Mouse (Mus musculus): ENCODE measurements around the gene 6030458C11Rik. TPM values are rescaled to one million over a fixed set of nuclear protein-coding genes. Genes with fewer than 3 reads are reported as not detected.

The 6030458C11Rik gene
- total and polyA plus RNA-seq, 2 experiments from 2014 or later: 9.5 to 16.1 TPM

DNA sequence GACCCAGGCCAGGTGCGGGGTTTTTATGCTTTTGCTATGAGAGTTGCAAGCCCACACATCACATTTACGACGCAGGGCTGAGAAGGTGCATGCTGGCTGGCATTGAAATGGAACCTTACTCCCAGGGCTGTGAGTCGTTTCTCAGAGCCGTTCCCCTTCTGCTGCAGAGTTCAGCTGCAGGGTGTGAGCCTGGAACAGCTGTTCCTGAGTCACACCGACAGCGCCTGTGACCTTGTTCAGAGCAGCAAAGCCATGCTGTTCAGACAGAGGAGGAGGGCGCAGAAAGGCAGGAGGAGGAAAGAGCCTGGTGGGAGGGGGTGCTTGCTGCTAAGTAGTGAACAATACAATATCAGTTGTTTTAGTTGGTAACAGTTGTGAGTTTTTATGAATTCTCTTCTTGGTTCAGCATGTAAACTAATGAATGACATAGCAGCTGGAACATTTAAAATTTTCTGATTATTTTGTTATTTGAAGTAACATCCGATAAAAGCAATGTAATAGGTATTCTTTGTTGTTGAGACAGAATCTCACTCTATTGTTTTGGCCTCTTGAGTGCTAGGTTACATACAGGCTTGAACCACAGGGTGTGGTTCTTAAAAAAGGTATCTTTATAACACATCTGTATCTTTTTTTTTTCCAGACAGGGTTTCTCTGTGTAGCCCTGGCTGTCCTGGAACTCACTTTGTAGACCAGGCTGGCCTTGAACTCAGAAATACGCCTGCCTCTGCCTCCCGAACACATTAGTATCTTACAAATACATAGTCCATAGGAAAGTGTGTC, 23.9 kb upstream of the 6030458C11Rik start:
- Histone ChIP-seq H3K4me3 (ENCODE audit: low read depth, low read length) (no peak overlapping the region), H3K27me3 (ENCODE audit: control insufficient read depth, insufficient read depth, low read length) (no peaks in the 10 kb centered on the region), H3K27ac (ENCODE audit: low read depth) (no peak overlapping the region), H3K9me3 (replicated peaks; ENCODE audit: control insufficient read depth, low read length) (no peaks in the 10 kb centered on the region), H3K36me3 (replicated peaks; ENCODE audit: control insufficient read depth, insufficient read depth, low read length) (peaks cover 79% of the 10 kb centered on the region), H3K4me1 (ENCODE audit: control insufficient read depth, insufficient read depth) (no peaks in the 10 kb centered on the region), H3K9ac (replicated peaks; ENCODE audit: low read depth, low read length) (no peak overlapping the region), H3K4me2 (ENCODE audit: low read depth, low read length) (no peak overlapping the region)
- TF ChIP-seq EP300 (IDR thresholded peaks at IDR 0.05; ENCODE audit: low read depth): no peak
- TF ChIP-seq CTCF (IDR thresholded peaks at IDR 0.05; ENCODE audit: low read depth): no peak
- ATAC-seq (ENCODE audit: insufficient read depth, low read depth): no peak
- DNase-seq (ENCODE audit: low spot score): no peak
- WGBS: 69% methylated on average over 11 of the region's 11 CpGs

DNA sequence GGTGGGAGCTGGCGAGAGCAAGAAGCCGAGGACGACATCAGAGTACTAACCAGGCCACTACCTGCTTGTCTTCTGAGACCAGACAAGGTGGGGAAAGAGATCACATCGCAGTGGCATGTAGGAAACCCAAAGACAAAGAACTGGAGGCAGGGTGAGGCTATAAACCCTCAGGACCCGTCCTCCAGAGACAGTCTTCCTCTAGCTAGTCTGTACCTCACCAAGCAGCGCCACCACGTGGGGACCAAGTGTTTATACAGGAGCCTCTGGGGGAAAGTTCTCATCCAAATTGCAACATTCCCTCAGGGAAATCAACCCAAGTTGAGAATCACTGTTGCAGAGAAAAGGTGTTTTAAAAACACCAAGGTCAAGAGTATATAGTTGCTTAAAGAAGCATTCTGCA, 18.4 kb upstream of the 6030458C11Rik start:
- Histone ChIP-seq H3K4me2 (ENCODE audit: low read depth, low read length) (no peak overlapping the region), H3K9me3 (replicated peaks; ENCODE audit: control insufficient read depth, low read length) (no peaks in the 10 kb centered on the region), H3K27ac (ENCODE audit: low read depth) (no peak overlapping the region), H3K9ac (replicated peaks; ENCODE audit: low read depth, low read length) (no peak overlapping the region), H3K27me3 (ENCODE audit: control insufficient read depth, insufficient read depth, low read length) (no peaks in the 10 kb centered on the region), H3K4me3 (ENCODE audit: low read depth, low read length) (no peak overlapping the region), H3K36me3 (replicated peaks; ENCODE audit: control insufficient read depth, insufficient read depth, low read length) (peaks cover 86% of the 10 kb centered on the region), H3K4me1 (ENCODE audit: control insufficient read depth, insufficient read depth) (no peaks in the 10 kb centered on the region)
- TF ChIP-seq EP300 (IDR thresholded peaks at IDR 0.05; ENCODE audit: low read depth) (no peak), CTCF (IDR thresholded peaks at IDR 0.05; ENCODE audit: low read depth) (no peak)
- WGBS: 80% methylated on average over 7 of the region's 7 CpGs
- ATAC-seq (ENCODE audit: insufficient read depth, low read depth): no peak
- DNase-seq (ENCODE audit: low spot score): no peak

DNA sequence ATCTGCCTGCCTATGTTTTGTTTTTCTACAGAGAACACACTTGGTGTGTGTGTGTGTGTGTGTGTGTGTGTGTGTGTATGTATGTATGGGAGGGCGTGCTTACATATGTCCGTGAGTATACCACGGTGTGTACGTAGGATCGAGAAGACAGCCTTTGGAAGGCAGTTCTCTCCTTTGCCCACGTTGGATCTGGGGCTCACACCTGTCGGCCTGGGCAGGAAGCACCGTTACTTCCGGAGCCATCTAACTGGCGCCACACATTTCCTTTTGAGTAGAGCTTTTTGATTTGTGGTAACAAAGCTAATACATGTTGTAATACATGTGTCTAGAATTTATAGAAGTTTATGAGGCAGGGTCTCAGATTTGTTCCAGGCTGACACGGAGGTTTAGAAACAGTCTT, 16.3 kb upstream of the 6030458C11Rik start:
- 91% methylated on average over 11 of the region's 11 CpGs for WGBS
- Histone ChIP-seq H3K4me1 (ENCODE audit: control insufficient read depth, insufficient read depth) (no peaks in the 10 kb centered on the region), H3K27me3 (ENCODE audit: control insufficient read depth, insufficient read depth, low read length) (no peaks in the 10 kb centered on the region), H3K9me3 (replicated peaks; ENCODE audit: control insufficient read depth, low read length) (no peaks in the 10 kb centered on the region), H3K4me2 (ENCODE audit: low read depth, low read length) (no peak overlapping the region), H3K4me3 (ENCODE audit: low read depth, low read length) (no peak overlapping the region), H3K36me3 (replicated peaks; ENCODE audit: control insufficient read depth, insufficient read depth, low read length) (peaks cover 82% of the 10 kb centered on the region), H3K9ac (replicated peaks; ENCODE audit: low read depth, low read length) (no peak overlapping the region), H3K27ac (ENCODE audit: low read depth) (no peak overlapping the region)
- TF ChIP-seq CTCF (IDR thresholded peaks at IDR 0.05; ENCODE audit: low read depth) (no peak), EP300 (IDR thresholded peaks at IDR 0.05; ENCODE audit: low read depth) (no peak)
- no peak for DNase-seq (ENCODE audit: low spot score)
- ATAC-seq (ENCODE audit: insufficient read depth, low read depth): no peak

DNA sequence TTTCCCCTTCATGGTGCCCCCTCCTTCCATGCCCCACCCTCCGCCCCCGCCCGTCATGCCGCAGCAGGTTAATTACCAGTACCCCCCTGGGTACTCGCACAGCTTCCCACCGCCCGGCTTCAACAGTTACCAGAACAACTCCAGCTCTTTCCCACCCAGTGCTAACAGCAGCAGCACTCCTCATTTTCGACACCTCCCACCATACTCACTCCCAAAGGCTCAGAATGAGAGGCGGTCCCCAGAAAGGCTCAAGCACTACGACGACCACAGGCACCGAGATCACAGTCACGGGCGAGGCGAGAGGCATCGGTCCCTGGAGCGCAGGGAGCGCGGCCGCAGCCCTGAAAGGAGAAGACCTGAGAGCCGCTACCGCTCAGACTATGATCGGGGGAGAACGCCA, 9.8 kb upstream of the 6030458C11Rik start:
- Histone ChIP-seq H3K27me3 (ENCODE audit: control insufficient read depth, insufficient read depth, low read length) (no peaks in the 10 kb centered on the region), H3K4me3 (ENCODE audit: low read depth, low read length) (no peak overlapping the region), H3K27ac (ENCODE audit: low read depth) (no peak overlapping the region), H3K4me1 (ENCODE audit: control insufficient read depth, insufficient read depth) (no peaks in the 10 kb centered on the region), H3K9ac (replicated peaks; ENCODE audit: low read depth, low read length) (no peak overlapping the region), H3K4me2 (ENCODE audit: low read depth, low read length) (no peak overlapping the region), H3K36me3 (replicated peaks; ENCODE audit: control insufficient read depth, insufficient read depth, low read length) (peaks cover 58% of the 10 kb centered on the region), H3K9me3 (replicated peaks; ENCODE audit: control insufficient read depth, low read length) (no peaks in the 10 kb centered on the region)
- TF ChIP-seq EP300 (IDR thresholded peaks at IDR 0.05; ENCODE audit: low read depth): no peak
- WGBS: 95% methylated on average over 24 of the region's 24 CpGs
- ATAC-seq (ENCODE audit: insufficient read depth, low read depth) (no peak), DNase-seq (ENCODE audit: low spot score) (no peak)

DNA sequence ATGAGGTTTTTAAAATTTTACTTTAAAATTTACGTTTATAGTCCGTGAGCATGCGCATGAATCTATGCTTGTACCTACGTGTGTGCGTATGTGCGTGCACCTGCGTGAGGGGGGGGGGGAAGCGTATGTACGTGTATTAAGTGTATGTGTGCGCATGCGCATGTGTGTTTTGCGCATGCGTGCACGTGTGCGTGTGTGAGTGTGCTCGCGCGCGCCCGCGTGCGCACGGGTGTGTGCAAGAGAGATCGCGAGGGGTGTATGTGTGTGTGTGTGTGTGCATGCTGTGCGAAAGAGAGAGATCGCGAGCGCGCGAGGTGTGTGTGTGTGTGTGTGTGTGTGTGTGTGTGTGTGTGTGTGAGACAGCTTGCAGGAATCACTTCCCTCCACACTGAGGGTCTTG, 8.9 kb upstream of the 6030458C11Rik start:
- no peaks in the 10 kb centered on the region for H3K27me3 ChIP-seq (ENCODE audit: control insufficient read depth, insufficient read depth, low read length)
- H3K27ac ChIP-seq (ENCODE audit: low read depth): no peak overlapping the region
- peaks cover 64% of the 10 kb centered on the region for H3K36me3 ChIP-seq (replicated peaks; ENCODE audit: control insufficient read depth, insufficient read depth, low read length)
- no peaks in the 10 kb centered on the region for H3K4me1 ChIP-seq (ENCODE audit: control insufficient read depth, insufficient read depth)
- TF ChIP-seq CTCF (IDR thresholded peaks at IDR 0.05; ENCODE audit: low read depth) (no peak), EP300 (IDR thresholded peaks at IDR 0.05; ENCODE audit: low read depth) (no peak)
- H3K9me3 ChIP-seq (replicated peaks; ENCODE audit: control insufficient read depth, low read length): no peaks in the 10 kb centered on the region
- H3K9ac ChIP-seq (replicated peaks; ENCODE audit: low read depth, low read length): no peak overlapping the region
- ATAC-seq (ENCODE audit: insufficient read depth, low read depth) (no peak), DNase-seq (ENCODE audit: low spot score) (no peak)
- H3K4me2 ChIP-seq (ENCODE audit: low read depth, low read length): no peak overlapping the region
- no peak overlapping the region for H3K4me3 ChIP-seq (ENCODE audit: low read depth, low read length)
- WGBS: 98% methylated on average over 31 of the region's 31 CpGs

DNA sequence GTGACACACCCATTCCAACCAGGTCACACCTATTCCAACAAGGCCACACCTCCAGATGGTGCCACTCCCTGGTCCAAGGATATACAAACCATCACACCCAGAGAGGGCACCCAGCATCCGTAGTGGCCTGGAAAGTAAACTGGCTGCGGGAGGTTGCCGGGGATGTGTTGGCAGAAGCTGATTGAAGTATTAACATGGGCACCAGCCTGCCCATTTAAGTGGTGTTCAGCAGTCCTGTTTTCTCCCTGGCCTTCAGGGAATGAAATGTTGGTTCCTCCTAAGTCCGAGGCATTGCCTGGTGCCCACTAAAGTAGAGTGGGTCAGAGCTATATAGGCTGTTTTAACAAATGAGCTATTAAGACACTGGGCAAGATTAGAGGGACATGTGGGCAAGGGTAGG, 8.2 kb upstream of the 6030458C11Rik start:
- Histone ChIP-seq H3K9me3 (replicated peaks; ENCODE audit: control insufficient read depth, low read length) (no peaks in the 10 kb centered on the region), H3K27ac (ENCODE audit: low read depth) (no peak overlapping the region), H3K4me1 (ENCODE audit: control insufficient read depth, insufficient read depth) (no peaks in the 10 kb centered on the region), H3K4me2 (ENCODE audit: low read depth, low read length) (no peak overlapping the region), H3K27me3 (ENCODE audit: control insufficient read depth, insufficient read depth, low read length) (no peaks in the 10 kb centered on the region), H3K9ac (replicated peaks; ENCODE audit: low read depth, low read length) (no peak overlapping the region), H3K4me3 (ENCODE audit: low read depth, low read length) (no peak overlapping the region), H3K36me3 (replicated peaks; ENCODE audit: control insufficient read depth, insufficient read depth, low read length) (peaks cover 64% of the 10 kb centered on the region)
- no peak for ATAC-seq (ENCODE audit: insufficient read depth, low read depth)
- DNase-seq (ENCODE audit: low spot score): no peak
- no peak for TF ChIP-seq EP300 (IDR thresholded peaks at IDR 0.05; ENCODE audit: low read depth)
- TF ChIP-seq CTCF (IDR thresholded peaks at IDR 0.05; ENCODE audit: low read depth): no peak
- WGBS: 97% methylated on average over 4 of the region's 4 CpGs

Data from heart, postnatal 0 days (tissue).